Mouse (Mus musculus): ENCODE data around the gene 9330182L06Rik. TPM values are rescaled to one million over a fixed set of nuclear protein-coding genes. Genes with fewer than 3 reads are reported as not detected.

The 9330182L06Rik gene
- polyA plus RNA-seq, 1 experiment from 2014 or later, result 0.98 TPM

MicroRNAs within 50 kb of the gene (microRNA counts, 519-probe panel; counts per million panel counts)
- microRNA mmu-miR-879, result 1,909 counts per million, percentile 18 among the panel's probes with 10 or more counts

Small RNAs within 50 kb of the gene (microRNA-seq; reads per million reads assigned to microRNA genes)
- 1.5 reads per million for gene Mir879

Other genes with a start within 250 kb of the 9330182L06Rik start
- 10.3 and 11.2 TPM in 2 replicates for gene Tmem243, start 165.4 kb upstream of the 9330182L06Rik start, polyA plus RNA-seq (2015; fragmentation: Nextera tagmentation; extraction: Ambion mirVana)
- 24.5 and 27.3 TPM in 2 replicates for gene Dmtf1, start 104.3 kb upstream of the 9330182L06Rik start, polyA plus RNA-seq (2015; fragmentation: Nextera tagmentation; extraction: Ambion mirVana)

All from heart, embryonic 15.5 days (tissue).